Mouse (Mus musculus) brain, embryonic 18.5 days (tissue): ENCODE measurements around the gene Nxn.

Experiments used
- DNase-seq: peaks from one replicate; pipeline ENCODE4 v3.0.0-alpha.2; 2012; ENCODE audit warnings: low read depth, low spot score

The Nxn gene

DNA sequence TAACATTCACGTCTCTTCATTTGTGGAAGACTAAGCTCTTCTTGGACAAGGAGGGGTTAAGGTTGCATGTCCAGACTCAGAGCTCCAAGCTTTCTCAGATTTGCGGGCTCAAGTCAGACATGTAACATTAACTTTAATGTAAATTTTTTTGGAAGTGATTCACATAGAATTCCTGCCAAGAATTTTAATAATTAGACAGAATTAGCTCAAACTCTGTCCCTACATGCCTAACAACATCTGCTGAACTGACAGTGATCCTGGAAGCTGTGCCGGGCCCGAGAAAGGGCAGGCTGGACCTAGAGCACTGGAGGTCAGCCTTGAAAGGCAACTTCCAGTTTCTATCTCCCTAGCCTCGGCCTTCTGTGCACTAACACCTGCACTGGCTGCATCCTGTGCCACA lies 66.7 kb downstream of the Nxn start:
- no peak for DNase-seq

- DNase-seq, result no peak
Measured at GRCm38 (mm10) chr11:76328522-76329290, 70.2 kb downstream of the Nxn start.

DNA sequence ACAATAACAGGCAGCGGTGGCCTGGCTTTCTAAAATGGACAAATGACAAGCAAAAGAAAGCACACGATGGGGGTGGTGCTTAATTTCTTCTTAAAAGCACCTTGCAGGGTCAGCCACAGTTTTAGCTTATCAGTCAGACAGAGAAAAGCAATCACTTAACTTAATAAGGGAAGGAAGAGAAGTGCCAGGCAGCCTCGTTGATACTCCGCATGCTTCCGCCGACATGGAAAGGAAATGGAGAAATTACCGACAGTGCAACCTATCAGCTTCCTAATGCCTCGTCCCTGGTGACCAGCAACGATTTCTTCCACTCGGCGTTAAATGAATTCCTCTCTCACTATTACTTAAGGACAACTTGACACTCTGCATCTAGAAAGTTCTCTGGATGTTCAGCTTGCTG lies 70.9 kb downstream of the Nxn start:
- no peak for DNase-seq

DNA sequence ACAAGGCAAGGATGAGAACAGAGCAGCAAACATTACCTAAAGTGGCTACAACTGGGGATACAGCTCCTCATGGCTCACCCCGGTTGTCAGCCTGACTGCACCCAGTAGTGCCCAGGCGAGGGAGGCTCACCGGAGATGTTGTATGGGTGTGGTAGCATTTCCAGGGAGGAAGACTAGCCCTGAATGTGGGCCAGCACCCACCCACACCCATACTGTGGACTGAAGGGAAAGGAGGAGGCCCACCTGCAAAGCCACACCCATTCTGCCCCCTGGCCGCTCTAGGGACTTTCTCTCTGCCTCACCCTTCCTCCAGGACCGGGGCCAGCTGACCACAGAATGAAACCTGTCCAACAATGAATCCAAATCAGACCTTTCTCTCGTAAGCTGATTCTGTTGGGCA lies 72.3 kb downstream of the Nxn start:
- no peak for DNase-seq

DNA sequence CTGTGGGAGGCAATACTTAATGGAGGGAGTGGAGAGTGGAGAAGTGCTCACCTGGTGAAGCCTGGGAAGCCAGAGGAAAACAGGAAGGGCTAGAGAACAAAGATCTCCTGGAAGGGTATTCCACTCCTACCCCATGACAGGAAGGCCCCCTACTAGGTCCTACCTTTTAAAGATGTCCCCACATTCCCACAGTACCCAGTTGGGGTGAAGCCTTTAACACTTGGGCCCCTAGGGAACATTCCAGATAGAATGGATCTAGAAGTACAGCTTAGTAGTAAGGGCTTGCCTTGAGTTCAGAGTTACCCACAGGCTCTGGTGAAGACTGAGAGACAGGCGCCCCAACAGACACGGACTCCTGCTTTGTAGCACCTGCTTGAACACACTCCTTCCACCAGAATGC lies 72.9 kb downstream of the Nxn start:
- no peak for DNase-seq

- DNase-seq, result no peak
Measured at GRCm38 (mm10) chr11:76324801-76325200, 74.1 kb downstream of the Nxn start.

DNA sequence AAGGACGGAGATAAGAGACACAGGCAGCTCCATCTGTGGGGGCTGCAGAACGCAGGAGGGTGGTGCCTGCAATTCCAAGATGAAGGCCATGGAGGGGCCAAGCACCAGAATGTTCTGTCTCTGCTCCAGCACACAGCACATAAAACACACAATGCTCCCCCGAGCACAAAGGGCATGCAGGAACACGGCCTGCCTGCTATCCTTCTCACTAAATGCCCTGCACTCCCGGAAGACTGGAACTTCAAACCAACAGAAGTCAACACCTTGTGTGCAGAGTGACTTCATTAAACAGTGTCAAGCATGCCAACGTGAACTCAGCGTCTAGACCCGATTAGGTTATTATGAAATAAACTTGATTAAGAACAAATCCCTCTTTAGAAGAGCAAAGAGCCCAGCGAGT lies 74.7 kb downstream of the Nxn start:
- DNase-seq, result no peak

DNA sequence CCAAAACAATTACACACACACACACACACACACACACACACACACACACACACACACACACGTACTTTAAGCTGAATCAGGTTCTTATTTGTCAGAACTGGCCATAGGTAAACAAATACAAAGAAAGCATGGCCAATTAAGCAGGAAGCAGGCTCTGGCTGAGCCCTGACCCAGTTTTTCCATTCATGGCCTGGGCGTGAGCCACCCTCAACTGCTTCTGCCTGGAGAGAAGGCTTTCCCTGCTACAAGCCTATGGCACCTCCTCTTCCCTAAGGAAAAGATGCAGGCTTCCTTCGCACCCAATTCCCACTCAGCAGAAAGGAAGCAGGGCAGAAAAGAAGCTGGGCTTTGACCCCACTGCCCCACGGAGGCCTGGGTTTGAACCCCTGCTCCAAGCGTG lies 76.0 kb downstream of the Nxn start:
- no peak for DNase-seq

DNA sequence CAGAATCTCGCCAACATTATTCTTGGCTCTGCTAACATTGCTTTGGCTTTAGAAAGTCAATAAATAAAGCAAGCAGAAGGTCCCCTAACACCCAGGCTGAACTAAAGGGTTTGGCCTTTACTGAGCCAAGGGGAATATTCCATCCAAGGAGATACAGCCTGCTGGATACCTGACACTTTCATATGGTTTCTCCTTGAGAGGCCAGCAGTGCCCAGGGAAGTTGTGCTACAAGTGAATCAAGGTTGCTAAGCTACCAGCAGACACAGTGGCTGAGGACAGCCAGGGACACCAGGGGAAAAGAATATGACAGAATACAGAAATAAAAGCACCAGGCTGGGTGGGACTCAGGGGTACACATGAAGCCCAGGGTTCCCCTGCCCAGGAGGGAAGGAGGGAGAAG lies 76.9 kb downstream of the Nxn start:
- DNase-seq, result no peak

GRCm38 (mm10) chr11:76320475-76320874 lies 78.5 kb downstream of the Nxn start:
- no peak for DNase-seq

DNA sequence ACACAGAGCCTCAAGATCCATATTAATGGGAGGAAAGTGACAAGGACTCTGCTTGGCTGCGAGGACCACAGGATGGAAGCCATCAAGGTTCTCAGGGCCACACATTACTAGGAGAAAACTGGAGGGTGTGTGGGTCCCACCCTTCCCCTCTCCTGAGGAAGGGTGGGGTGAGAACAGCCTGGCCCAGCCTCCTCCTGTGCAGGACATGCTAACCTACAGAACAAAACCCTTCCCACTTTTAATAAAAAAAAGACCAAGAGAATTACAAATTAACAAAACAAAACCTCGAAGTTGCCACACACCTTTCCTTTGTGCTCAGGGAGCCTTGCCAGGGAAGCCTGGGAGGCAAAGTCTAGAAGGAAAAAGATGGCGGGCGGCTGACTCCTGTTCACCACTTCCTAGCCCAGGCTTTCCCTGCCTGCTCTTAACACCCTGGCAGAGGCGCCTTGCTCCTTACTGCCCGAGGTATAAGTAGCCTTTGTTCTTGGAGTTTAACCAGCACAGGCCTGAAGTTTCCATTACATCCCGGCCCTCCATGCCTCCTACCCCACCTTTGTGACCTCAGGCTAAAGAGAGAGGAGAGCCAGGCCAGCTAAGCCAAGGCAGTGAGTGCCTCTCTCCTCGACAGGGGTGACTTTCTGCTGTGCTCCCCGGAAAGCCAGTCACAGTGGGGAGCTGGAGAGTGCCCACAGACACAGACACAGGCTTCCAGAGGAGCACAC lies 79.1 kb downstream of the Nxn start:
- DNase-seq, result no peak

DNA sequence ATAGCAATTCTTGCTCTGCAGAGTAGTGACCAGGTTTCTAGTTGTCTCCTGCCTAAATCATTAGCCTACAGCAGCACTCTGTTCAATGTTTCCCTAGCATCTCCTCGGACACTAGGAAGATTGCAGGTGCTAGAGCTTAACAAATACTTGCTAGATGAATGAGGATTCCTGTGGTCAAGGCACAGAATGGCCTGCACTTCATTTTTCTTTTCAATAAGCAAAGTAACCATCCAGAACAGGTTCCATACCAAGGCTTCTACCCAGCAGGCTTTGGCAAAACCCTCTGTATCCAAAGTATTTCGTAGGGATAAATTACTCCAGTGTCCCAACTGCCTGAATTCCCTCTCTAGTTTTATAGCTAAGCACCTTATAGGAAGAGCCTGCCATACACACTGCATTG lies 81.0 kb downstream of the Nxn start:
- DNase-seq, result no peak

- no peak for DNase-seq
Measured at GRCm38 (mm10) chr11:76315785-76316444, 83.0 kb downstream of the Nxn start.

- DNase-seq, result no peak
Measured at GRCm38 (mm10) chr11:76314741-76315140, 84.2 kb downstream of the Nxn start.

- DNase-seq, result no peak
Measured at GRCm38 (mm10) chr11:76314140-76314539, 84.8 kb downstream of the Nxn start.

DNA sequence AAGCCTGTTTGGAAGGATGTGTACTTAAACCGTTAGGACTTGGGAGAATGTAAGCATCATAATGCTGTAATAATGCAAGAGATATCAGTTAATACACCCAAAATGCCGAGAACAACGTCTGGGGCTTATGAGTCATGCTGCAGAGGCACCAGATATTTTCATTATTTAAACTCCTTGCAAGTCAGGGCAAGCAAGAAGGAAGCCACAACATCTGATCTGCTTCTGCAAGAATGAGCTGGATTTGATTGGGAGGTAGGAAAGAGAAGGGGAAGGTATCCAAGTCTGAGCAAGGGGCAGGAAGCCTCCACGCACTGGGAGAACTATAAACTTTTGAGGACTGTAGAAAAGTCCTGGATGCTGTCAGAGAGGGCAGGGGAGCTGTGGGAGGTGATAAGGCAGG lies 86.1 kb downstream of the Nxn start:
- DNase-seq, result no peak

DNA sequence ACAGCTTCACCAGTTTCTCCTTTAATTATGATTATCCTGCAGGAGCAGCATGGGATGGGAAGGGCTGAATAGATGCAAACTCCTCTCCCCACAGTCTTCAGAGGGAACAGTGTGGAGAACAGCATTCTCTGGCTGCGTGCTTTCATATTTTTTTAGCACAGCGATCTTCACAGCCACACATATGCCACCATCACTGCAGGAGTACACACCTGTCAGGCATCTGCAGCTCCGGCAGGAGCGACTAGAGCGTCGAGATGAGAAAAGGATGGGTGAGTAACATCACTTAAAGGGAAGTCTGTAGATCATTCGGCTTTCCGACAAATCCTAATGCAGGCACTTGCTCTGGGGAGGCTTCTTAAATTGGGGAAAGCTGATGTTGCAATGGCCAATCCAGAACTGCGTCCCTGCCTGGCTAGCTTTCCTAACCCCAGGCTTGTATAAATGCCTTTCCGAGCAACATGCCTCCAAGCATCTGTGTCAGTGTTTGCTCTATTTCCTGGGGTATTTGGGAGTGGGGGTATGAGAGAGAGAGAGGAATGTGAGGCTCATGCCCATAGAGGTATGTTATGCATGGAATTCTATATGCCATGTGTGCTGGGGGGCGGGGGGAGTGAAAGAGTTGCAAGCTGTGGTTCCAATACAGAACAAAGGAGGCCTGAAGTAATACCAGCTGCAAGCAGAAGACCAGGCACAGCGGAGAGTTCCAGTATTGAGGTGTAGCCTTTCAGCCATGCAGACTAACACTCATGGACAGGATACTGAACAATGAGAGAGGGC lies 87.5 kb downstream of the Nxn start:
- no peak for DNase-seq

DNA sequence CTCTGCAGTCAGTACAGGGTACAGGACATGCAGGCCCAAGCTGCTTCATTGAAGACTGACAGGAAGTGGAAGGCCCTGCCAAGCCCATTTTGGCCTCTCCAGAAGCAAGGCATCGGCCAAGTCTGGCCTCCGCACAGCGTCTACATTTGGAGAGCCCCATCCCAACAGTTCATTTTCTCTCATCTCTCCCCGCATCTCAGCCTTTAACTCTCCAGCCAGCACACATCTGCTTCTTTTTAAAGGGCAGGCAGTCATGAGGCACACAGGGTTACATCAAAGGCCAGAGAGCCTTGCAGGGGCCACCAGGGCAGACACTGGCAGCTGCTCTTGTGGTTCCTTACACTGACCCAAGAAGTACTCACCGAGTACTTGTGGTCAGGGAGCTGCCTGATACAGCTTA lies 89.1 kb downstream of the Nxn start:
- no peak for DNase-seq

DNA sequence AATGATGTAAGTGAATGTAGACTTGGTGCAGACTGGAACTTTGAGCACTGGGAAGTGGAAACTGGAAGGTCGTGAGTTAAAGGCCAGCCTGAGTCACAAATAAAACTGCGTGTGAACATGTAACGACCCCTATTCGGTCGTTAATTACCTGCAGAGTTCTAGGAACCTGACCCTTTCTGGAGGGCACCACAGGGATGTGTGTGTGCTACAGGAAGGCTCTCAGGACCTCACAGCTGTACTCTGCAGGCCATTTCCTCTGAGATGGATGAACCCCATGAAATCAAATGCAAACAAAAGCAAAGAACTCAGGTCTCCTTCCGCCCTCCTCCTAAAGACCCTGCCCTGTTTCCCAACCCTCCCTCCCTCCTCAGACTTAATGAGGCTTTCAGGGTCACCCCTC lies 89.9 kb downstream of the Nxn start:
- DNase-seq, result no peak

DNA sequence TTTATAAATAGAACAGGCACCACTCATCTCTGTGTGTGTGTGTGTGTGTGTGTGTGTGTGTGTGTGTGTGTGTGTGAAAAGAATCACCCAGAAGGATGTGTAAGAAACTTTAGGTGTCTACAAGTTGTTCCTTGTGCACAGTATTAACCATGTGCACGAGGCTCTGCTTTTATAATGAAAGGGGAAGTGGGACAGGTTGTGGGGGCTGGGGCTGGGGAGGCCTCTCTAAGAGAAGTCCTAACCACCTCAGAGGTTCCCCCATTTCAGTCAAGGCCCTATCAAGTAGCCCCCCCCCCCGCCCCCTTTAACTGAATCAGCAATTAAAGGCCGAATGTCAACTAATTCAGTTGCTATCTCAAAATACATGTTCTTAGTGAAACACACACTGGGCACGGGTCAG lies 92.2 kb downstream of the Nxn start:
- DNase-seq, result no peak

DNA sequence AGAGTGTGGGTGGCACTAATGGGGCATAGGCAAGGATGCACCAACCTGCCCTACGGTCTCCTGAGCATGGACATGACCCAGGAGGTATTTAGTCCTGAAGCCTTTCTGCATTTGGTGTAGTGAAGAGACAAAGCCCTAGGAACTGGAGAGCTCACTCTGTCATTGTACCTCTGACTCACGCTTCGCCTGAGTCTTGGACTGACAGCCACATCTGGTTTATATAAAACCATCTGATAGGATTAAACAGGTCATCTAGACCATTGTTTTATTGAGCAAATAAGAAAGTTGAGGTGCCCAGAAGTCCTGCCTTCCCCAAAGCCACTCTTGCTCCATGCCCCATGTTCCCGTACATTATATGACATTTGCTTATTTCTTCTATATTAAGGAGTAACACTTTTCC lies 93.4 kb downstream of the Nxn start:
- no peak for DNase-seq

DNA sequence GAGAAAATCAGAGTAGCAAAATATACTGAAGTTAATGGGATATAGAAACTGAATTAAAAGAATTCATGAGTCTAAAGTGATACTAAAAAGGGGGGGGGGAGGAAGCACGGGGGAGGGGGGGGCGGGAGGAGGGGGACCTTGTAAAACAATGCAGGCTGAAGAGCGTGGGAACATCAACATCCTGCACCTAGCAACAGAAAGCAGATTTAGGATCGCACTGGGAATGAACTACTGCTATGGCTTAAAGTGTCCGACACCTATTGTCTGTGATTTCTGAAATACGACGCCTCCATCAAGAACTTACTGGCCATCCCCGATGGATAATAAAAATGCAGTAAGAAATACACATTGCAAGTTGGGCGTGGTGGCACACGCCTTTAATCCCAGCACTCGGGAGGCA lies 95.6 kb downstream of the Nxn start:
- no peak for DNase-seq
